11 mouse cellular contexts compared by ENCODE assay signal in the genomic region with DNA sequence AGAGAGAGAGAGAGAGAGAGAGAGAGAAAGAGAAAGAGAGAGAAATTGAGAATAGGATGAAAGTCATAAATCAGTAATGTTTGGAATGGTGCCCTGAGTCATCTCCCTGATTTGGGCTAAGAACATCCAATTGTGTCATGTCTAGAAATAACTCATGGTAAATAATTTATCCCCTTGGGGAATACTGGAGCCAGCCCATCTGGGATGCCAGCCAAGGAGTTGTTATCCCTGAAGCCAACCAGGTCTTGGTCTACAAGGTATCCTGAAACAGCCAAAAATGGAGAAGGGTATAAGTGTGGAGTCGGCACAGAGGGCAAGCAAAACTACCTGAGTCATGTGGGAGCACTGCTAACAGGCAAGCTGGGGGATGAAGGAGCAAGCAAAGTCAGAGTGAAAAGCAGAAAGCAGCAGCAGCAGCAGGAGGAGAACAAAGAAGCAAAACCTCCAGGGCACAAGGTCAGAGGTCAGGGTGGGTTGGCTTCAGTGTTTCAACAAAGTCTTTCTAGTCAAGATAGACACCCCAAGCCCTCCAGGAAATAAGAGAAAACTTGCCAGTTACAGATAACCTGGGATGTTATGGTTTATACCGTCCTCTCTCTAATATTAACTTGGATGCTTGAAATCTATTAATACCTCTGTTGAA.
DNase-seq lines count a peak whose midpoint lies in the region; ATAC-seq and TF ChIP-seq lines count a peak whose summit lies in the region.
"Had no signal": no experiment of that assay in that cellular context is flagged by ENCODE, and none has a peak within 500 bp of the region (broad histone marks: within the 10 kb centered on the region; RNA-seq: fewer than 3 reads in every experiment).

No protein-coding gene starts in this region.

- H3K27me3 ChIP-seq in hindbrain, postnatal 0 days (ENCODE audit: insufficient read depth, low read length): no peaks in the 10 kb centered on the region
- no peaks in the 10 kb centered on the region for H3K27me3 ChIP-seq in hindbrain, embryonic 14.5 days (ENCODE audit: control insufficient read depth, insufficient read depth, low read length)
- no peaks in the 10 kb centered on the region for H3K27me3 ChIP-seq in C2C12 (ENCODE audit: control insufficient read depth, insufficient read depth, insufficient read length)
- no peaks in the 10 kb centered on the region for H3K27me3 ChIP-seq in embryonic facial prominence, embryonic 15.5 days
- H3K27me3 ChIP-seq: heart, embryonic 15.5 days; stomach, embryonic 15.5 days had no signal

- H3K9me3 ChIP-seq in hindbrain, postnatal 0 days (ENCODE audit: low read length): no peaks in the 10 kb centered on the region
- H3K9me3 ChIP-seq in hindbrain, embryonic 14.5 days (ENCODE audit: control insufficient read depth, low read length): no peaks in the 10 kb centered on the region
- no peaks in the 10 kb centered on the region for H3K9me3 ChIP-seq in embryonic facial prominence, embryonic 15.5 days (replicated peaks)
- H3K9me3 ChIP-seq: heart, embryonic 15.5 days; stomach, embryonic 15.5 days had no signal

- 56% methylated on average over 2 of the region's 2 CpGs for WGBS in hindbrain, postnatal 0 days
- 63% methylated on average over 2 of the region's 2 CpGs for WGBS in hindbrain, embryonic 14.5 days
- 44% methylated on average over 2 of the region's 2 CpGs for WGBS in embryonic facial prominence, embryonic 15.5 days

- no peak for TF ChIP-seq CTCF in hindbrain, postnatal 0 days (IDR thresholded peaks at IDR 0.05; ENCODE audit: low read depth)
- TF ChIP-seq CTCF in C2C12 (IDR thresholded peaks at IDR 0.05; ENCODE audit: control insufficient read depth, insufficient read depth, insufficient read length): no peak

- H3ac ChIP-seq in C2C12 (ENCODE audit: control insufficient read depth, insufficient read length, low read depth): no peak overlapping the region

- no peak for ATAC-seq in hindbrain, postnatal 0 days
- no peak for ATAC-seq in hindbrain, embryonic 14.5 days (ENCODE audit: low FRiP score)
- ATAC-seq in embryonic facial prominence, embryonic 15.5 days (ENCODE audit: insufficient number of reproducible peaks, low FRiP score, low TSS enrichment, low read depth): 0 out of 2 replicates have a peak, but pooled peaks have one; percentile 60
- no peak for ATAC-seq in activated CD4-positive, CD25-positive, alpha-beta regulatory T cell, adult 4 months
- ATAC-seq: liver, postnatal 0 days had no signal

- DNase-seq in hindbrain, postnatal 0 days (ENCODE audit: low spot score): peak; percentile 8
- DNase-seq in hindbrain, embryonic 14.5 days (ENCODE audit: low spot score): no peak
- DNase-seq in 3134 (ENCODE audit: extremely low read depth, insufficient read length, low spot score): peak; percentile 40
- no peak for DNase-seq in ovary, postnatal 10 days (ENCODE audit: low spot score)
- no peak for DNase-seq in urinary bladder, adult 18-20 months (ENCODE audit: low spot score in 2 of 2)
- DNase-seq: liver, postnatal 0 days had no signal

- no peak overlapping the region for H3K4me2 ChIP-seq in hindbrain, postnatal 0 days (ENCODE audit: low read depth, low read length)
- no peak overlapping the region for H3K4me2 ChIP-seq in hindbrain, embryonic 14.5 days (replicated peaks)
- no peak overlapping the region for H3K4me2 ChIP-seq in embryonic facial prominence, embryonic 15.5 days (replicated peaks)
- H3K4me2 ChIP-seq: heart, embryonic 15.5 days; stomach, embryonic 15.5 days had no signal

- no peak overlapping the region for H3K27ac ChIP-seq in hindbrain, postnatal 0 days
- H3K27ac ChIP-seq in hindbrain, embryonic 14.5 days: no peak overlapping the region
- H3K27ac ChIP-seq in embryonic facial prominence, embryonic 15.5 days (replicated peaks): no peak overlapping the region
- H3K27ac ChIP-seq: heart, embryonic 15.5 days; stomach, embryonic 15.5 days had no signal

- H3K36me3 ChIP-seq in hindbrain, postnatal 0 days (ENCODE audit: insufficient read depth, low read length): no peaks in the 10 kb centered on the region
- no peaks in the 10 kb centered on the region for H3K36me3 ChIP-seq in hindbrain, embryonic 14.5 days (replicated peaks; ENCODE audit: control insufficient read depth, insufficient read depth)
- H3K36me3 ChIP-seq in C2C12 (ENCODE audit: control insufficient read depth, insufficient read depth): no peaks in the 10 kb centered on the region
- no peaks in the 10 kb centered on the region for H3K36me3 ChIP-seq in embryonic facial prominence, embryonic 15.5 days
- H3K36me3 ChIP-seq: heart, embryonic 15.5 days; stomach, embryonic 15.5 days had no signal

- H3K79me3 ChIP-seq in C2C12 (ENCODE audit: low read depth): no peaks in the 10 kb centered on the region

- no peaks in the 10 kb centered on the region for H3K79me2 ChIP-seq in C2C12 (ENCODE audit: control insufficient read depth, insufficient read depth)

- no peak overlapping the region for H3K9ac ChIP-seq in hindbrain, postnatal 0 days (replicated peaks; ENCODE audit: low read length)
- H3K9ac ChIP-seq in hindbrain, embryonic 14.5 days: no peak overlapping the region
- no peak overlapping the region for H3K9ac ChIP-seq in embryonic facial prominence, embryonic 15.5 days
- H3K9ac ChIP-seq: heart, embryonic 15.5 days; liver, postnatal 0 days; stomach, embryonic 15.5 days had no signal

- H3K4me3 ChIP-seq in hindbrain, postnatal 0 days (ENCODE audit: low read length): no peak overlapping the region
- no peak overlapping the region for H3K4me3 ChIP-seq in hindbrain, embryonic 14.5 days (replicated peaks; ENCODE audit: low read length)
- H3K4me3 ChIP-seq in C2C12 (ENCODE audit: insufficient read depth, poor library complexity, severe bottlenecking): no peak overlapping the region
- no peak overlapping the region for H3K4me3 ChIP-seq in embryonic facial prominence, embryonic 15.5 days (replicated peaks)
- H3K4me3 ChIP-seq: heart, embryonic 15.5 days; stomach, embryonic 15.5 days had no signal

- no peaks in the 10 kb centered on the region for H3K4me1 ChIP-seq in hindbrain, postnatal 0 days (ENCODE audit: insufficient read depth, low read length)
- no peaks in the 10 kb centered on the region for H3K4me1 ChIP-seq in hindbrain, embryonic 14.5 days (replicated peaks; ENCODE audit: control insufficient read depth, insufficient read depth, low read length)
- H3K4me1 ChIP-seq in embryonic facial prominence, embryonic 15.5 days: peaks cover 9% of the 10 kb centered on the region; the same call in 1 of the 2 replicates
- H3K4me1 ChIP-seq: heart, embryonic 15.5 days; stomach, embryonic 15.5 days had no signal

TF ChIP-seq in C2C12, 6 proteins besides CTCF, POLR2A, EP300 and RAD21:
- no peak for TF ChIP-seq MAX (IDR thresholded peaks at IDR 0.05)
- no peak for TF ChIP-seq MYOD1 (IDR thresholded peaks at IDR 0.05; ENCODE audit: control insufficient read depth, insufficient read length, low read depth)
- no peak for TF ChIP-seq USF1 (IDR thresholded peaks at IDR 0.05; ENCODE audit: low read depth)
- no peak for TF ChIP-seq MYOG (IDR thresholded peaks at IDR 0.05; ENCODE audit: control insufficient read depth, extremely low read depth, insufficient read length)
- peak; percentile 43 for TF ChIP-seq FOSL1 (IDR thresholded peaks at IDR 0.05; ENCODE audit: insufficient read depth, low read length, poor library complexity, severe bottlenecking)
- no peak for TF ChIP-seq CEBPB (IDR thresholded peaks at IDR 0.05; ENCODE audit: low read depth)

Comparison
In these comparisons a context has a peak if more than half of its experiments do, and no peak if none do; other contexts are left out.
1. DNase-seq: peak in hindbrain, postnatal 0 days (single experiment) and 3134 (single experiment); none in hindbrain, embryonic 14.5 days (single experiment), ovary, postnatal 10 days (single experiment) and urinary bladder, adult 18-20 months (0 of 2).